Mouse (Mus musculus) central nervous system, embryonic 11.5 days (tissue): ENCODE results near the gene Hsd3b1. TPM values are rescaled to one million over a fixed set of nuclear protein-coding genes. Genes with fewer than 3 reads are reported as not detected.

Experiments
- polyA plus RNA-seq: library from polyadenylated mRNA; depleted of rRNA; stranded (reverse); fragments of >200 nt; gene quantifications from 2 replicates; pipeline ENCODE4 v1.2.3, GENCODE M21; 2012; rRNA removed

Gene Hsd3b1
- 0.87 and 1.0 TPM in 2 replicates for polyA plus RNA-seq

DNA sequence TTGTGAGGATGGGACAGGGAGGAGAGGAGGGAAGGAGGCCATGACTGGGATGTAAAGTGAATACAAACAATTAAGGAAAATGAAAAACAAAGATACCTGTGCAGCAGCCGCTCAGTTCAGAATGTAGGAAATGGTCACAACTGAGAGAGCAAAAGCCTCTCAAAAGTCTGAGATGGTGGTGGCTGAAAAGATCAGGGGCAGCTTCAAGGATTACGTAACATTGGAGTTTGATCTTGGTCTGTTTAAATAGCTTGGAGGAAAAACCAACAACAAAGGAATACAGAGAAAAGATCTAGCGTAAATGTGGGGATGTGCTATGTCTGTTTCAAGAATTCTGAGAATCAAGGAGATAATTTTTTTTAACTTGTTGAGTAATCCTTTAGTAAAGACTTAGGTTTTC lies at the start of gene Hsd3b1:
Gene Hsd3b1 (minus strand): TSS at position 219 of the 400 bp plus-strand sequence.

DNA sequence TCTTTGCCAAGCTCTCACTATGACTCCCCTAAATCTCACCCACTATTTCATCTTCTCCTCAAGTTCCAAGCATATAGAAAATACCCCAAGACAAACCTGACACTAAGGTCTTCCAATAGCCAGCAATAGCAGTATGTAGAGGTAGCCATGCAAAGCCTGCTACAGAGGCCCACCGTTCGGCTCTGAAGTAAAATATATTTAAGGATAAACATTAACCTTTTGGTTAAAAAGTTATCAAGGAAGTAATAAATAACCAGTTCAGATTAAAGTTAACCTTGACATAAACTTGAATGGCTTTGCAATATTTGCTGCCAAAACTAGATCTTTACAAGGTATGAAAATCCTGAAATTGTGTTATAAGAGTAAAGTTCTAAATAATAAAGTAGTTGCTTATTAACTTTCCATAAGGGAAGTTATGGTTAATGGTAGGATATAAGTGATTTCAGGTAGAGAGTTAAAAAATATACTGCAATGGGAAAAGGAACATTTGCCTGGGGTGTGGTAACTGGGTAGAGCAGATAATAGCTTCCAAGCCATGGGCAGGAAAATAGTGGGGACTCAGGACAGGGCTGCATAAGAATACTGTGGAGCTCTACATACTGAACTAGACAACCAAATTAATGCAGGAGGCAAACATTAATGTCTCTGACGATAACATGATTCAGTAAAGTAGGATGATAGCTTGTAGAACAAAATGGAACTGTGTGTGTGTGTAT lies 33.6 kb upstream of the Hsd3b1 start, which contains the start of gene Hao2:
Gene Hao2 (minus strand): TSS at position 183 of the 716 bp plus-strand sequence.

DNA sequence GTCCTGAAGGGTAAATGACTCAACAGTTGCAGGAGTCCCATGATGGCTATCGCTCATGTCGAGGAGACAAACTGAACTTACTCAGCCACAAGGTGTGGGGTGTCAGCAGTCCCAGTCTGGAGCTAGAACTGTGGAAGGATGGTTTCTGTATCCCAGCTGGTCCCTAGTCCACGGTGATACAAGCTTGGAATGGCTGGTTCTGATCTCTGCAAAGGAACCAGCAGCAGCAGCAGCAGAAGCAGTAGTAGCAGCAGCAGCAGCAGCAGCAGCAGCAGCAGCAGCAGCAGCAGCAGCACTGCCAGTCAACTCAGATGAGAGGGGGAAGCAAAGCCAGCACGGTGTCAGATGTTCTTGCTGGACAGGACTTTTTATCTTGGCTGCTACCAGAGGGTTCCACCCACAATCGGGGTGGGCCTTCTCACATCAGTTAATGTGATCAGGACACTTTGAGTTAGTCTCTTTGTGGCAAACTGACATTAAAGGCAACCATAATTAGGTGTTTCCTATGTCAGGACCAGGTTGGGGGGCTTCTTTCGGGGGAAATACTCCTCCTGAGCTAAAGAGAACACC lies 45.4 kb downstream of the Hsd3b1 start, which contains the start of gene Hsd3b6:
Gene Hsd3b6 (minus strand): TSS at position 343 of the 570 bp plus-strand sequence.

Other genes with a start within 250 kb of the Hsd3b1 start
- gene Hsd3b5, start 229.5 kb downstream of the Hsd3b1 start, polyA plus RNA-seq: not detected in 2 replicates
- gene Hsd3b2, start 135.3 kb downstream of the Hsd3b1 start, polyA plus RNA-seq: not detected in 2 replicates
- 0.13 TPM in 1 of 2 replicates, not detected in the other for gene Hsd3b3, start 96.7 kb downstream of the Hsd3b1 start, polyA plus RNA-seq
- 8.5 and 27.4 TPM in 2 replicates for gene Hsd3b6, start 45.4 kb downstream of the Hsd3b1 start, polyA plus RNA-seq
- 0.02 and 0.07 TPM in 2 replicates for gene Hao2, start 33.4 kb upstream of the Hsd3b1 start, polyA plus RNA-seq